Mouse (Mus musculus) forebrain, embryonic 10.5 days (tissue): ENCODE results near the gene Ugt1a7c. TPM values are rescaled to one million over a fixed set of nuclear protein-coding genes. Genes with fewer than 3 reads are reported as not detected.
"Not testable (repeated sequence)": the region's sequence is repeated elsewhere in the genome, so short reads cannot be mapped to it uniquely, and the experiment has no call there.

Experiments used
- DNase-seq: peaks from one replicate; pipeline ENCODE4 v3.0.0-alpha.2; 2017; ENCODE audit warnings: low spot score; ENCODE audit errors: extremely low spot score
- H3K27ac ChIP-seq: fragments of 300-500 bp; sonication (generic); 2 replicates; pipeline ENCODE4 v1.5.1; 2016; ENCODE audit warnings: mild to moderate bottlenecking
- H3K27me3 ChIP-seq: fragments of 300-500 bp; sonication (generic); 2 replicates; pipeline ENCODE4 v1.6.1; 2016; ENCODE audit warnings: mild to moderate bottlenecking; ENCODE audit not compliant: poor library complexity, severe bottlenecking
- H3K36me3 ChIP-seq: fragments of 300-500 bp; sonication (generic); replicated peaks from 2 replicates; pipeline ENCODE4 v1.6.1; 2016; ENCODE audit warnings: mild to moderate bottlenecking, moderate library complexity
- H3K4me1 ChIP-seq: fragments of 300-500 bp; sonication (generic); 2 replicates; pipeline ENCODE4 v1.6.1; 2016
- H3K4me3 ChIP-seq: fragments of 300-500 bp; sonication (generic); 2 replicates; pipeline ENCODE4 v1.5.1; 2016; ENCODE audit warnings: mild to moderate bottlenecking, moderate library complexity
- H3K9me3 ChIP-seq: fragments of 300-500 bp; sonication (generic); 2 replicates; pipeline ENCODE4 v1.6.1; 2016; ENCODE audit warnings: mild to moderate bottlenecking, moderate library complexity
- WGBS: fragments of 180-500 bp; shearing (Covaris S2); methylation state at CpG from one replicate; pipeline ENCODE4 v1.1.7; 2016; 5-methylcytosine and 5-hydroxymethylcytosine counted together
- polyA plus RNA-seq: library from polyadenylated mRNA; unstranded; fragments of >200 nt; fragmentation: Nextera tagmentation; extraction: Ambion mirVana; gene quantifications from 2 replicates; pipeline ENCODE4 v1.2.1, GENCODE M21; 2016

Gene Ugt1a7c
- polyA plus RNA-seq, 1 experiment from 2014 or later, result 0.32 TPM

DNA sequence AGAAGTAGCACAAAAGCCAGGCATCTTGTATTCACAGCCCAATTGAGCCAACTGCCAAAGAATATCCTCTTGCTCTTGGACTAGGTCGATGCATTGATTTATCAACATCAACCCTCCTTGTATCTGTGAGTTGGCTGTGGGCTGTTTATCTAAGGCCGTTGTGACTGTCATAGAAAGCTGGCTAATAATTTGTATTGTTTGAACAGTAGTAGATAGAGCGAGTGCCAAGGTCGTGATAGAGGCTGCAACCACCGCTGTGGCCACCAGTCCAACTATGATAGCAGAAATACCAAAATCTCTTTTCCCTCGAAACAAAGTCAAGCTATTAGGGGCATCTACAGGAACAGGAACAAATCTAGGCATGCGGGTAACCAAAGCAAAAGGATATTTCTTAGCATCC is 77.3 kb downstream of the Ugt1a7c start:
- H3K4me3 ChIP-seq, H3K27ac ChIP-seq, H3K36me3 ChIP-seq, H3K4me1 ChIP-seq, H3K27me3 ChIP-seq, DNase-seq: not testable (repeated sequence)
- peaks cover 15% of the 10 kb centered on the region for H3K9me3 ChIP-seq
- WGBS, result 83% methylated on average over 7 of the region's 7 CpGs

DNA sequence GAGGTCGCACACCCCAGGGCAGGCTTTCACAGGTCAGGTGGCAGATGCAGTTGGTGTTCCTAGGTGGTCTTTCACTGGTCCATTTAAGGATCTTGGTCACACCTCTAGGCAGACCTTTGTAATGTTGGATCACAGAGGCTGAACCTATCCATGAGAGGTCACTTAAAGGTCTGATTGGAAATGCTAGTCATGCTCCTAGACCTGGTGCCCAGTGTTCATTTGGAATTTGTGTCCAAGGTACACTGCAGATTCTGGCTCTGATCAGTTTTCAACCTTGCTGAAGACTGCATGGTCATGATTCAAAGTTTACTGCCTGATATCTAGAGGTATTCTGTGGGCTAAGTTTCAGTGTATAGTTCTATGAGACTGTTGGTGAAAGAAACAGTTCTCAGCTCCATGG is 84.8 kb downstream of the Ugt1a7c start:
- Histone ChIP-seq H3K27me3 (no peaks in the 10 kb centered on the region), H3K4me1 (no peaks in the 10 kb centered on the region), H3K9me3 (peaks cover 27% of the 10 kb centered on the region), H3K27ac (no peak overlapping the region), H3K4me3 (no peak overlapping the region), H3K36me3 (no peaks in the 10 kb centered on the region)
- WGBS, result 89% methylated on average over 1 of the region's 1 CpGs
- no peak for DNase-seq

DNA sequence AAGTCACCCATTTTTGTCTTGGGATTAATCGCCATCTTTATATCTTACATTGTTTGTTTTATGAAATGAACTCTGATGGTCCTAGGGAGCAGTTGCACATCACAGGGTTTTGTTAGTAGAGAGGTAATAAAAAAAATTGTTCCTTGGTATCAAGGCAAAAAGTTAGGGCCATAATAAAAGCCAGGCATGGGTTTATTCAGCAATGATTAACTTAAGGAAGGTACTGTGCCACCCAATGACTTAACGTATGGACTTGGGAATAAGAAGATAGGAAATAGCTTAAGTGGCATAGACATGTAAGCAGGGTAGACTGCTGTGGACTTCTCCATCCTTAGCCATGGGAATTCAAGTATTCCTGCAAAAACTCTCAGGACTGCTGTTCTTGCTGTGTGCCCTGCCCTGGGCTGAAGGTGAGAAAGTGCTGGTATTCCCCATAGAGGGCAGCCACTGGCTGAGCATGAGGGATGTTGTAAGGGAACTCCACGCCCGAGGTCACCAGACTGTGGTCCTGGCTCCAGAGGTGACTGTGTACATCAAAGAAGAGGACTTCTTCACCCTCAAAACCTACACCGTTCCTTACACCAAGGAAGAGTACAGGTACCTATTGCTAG is 91.6 kb downstream of the Ugt1a7c start:
- Histone ChIP-seq H3K9me3 (no peaks in the 10 kb centered on the region; the same call in 1 of the 2 replicates), H3K27ac (no peak overlapping the region), H3K27me3 (no peaks in the 10 kb centered on the region), H3K36me3 (no peaks in the 10 kb centered on the region), H3K4me1 (no peaks in the 10 kb centered on the region), H3K4me3 (no peak overlapping the region)
- no peak for DNase-seq
- WGBS, result 90% methylated on average over 5 of the region's 5 CpGs

DNA sequence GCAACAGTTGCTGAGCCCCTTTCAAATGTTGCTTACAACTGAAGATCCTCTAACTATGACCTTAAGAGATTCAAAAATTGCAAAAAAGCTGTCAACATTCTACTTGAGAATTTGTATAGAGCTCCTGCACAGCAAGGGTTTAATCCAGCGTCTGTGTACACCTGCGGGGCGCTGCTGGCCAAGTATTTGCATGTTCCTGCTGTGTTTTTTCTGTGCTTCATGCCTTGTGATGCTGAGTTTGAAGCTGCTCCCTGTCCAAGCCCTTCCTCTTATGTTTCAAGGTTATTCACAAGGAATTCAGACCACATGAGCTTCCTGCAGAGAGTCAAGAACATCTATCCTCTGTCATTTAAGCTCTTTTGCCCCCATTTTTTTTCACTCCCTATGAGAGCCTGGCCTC is 97.3 kb downstream of the Ugt1a7c start:
- Histone ChIP-seq H3K36me3 (no peaks in the 10 kb centered on the region), H3K27ac (no peak overlapping the region), H3K4me3 (no peak overlapping the region), H3K27me3 (no peaks in the 10 kb centered on the region), H3K9me3 (no peaks in the 10 kb centered on the region; the same call in 1 of the 2 replicates), H3K4me1 (no peaks in the 10 kb centered on the region)
- 70% methylated on average over 3 of the region's 3 CpGs for WGBS
- no peak for DNase-seq

DNA sequence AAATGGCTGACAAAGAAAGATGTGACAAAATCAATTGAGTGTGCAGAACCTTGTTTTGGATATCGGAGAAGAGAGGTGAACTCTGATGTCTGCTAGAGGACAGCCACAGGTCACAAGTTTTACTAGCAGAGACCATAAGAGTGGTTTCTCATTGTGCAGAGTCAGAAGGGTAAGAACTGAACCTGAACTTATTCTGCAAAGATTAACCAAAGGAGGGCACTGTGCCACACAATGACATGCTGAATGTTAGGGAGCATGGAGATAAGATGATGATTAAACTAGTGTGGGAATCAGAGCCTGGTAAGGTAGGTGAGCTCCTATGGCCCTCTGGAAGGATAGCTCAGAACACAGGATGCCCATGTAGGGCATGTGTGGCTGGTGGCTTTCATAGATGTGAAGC is 100.8 kb downstream of the Ugt1a7c start:
- no peak overlapping the region for H3K4me3 ChIP-seq
- DNase-seq, result no peak
- H3K27ac ChIP-seq, result no peak overlapping the region
- H3K27me3 ChIP-seq, result no peaks in the 10 kb centered on the region
- no peaks in the 10 kb centered on the region for H3K36me3 ChIP-seq
- H3K4me1 ChIP-seq, result no peaks in the 10 kb centered on the region
- no peaks in the 10 kb centered on the region for H3K9me3 ChIP-seq
- 84% methylated on average over 1 of the region's 1 CpGs for WGBS

DNA sequence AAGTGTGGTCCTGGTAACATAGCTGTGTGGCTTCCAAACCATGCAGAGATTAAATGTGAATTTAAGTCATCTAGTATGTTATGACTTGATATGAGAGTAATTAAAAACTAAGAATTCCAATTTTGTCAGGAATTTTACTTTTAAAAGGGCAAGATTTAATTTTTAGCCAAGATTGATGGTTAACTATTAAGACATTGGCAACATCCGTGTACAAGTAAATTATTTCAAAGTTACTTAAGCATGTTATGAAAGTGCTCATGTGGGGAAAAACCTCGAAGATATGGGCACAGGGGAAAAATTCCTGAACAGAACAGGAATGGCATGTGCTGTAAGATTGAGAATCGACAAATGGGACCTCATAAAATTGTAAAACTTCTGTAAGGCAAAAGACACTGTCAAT is 102.6 kb downstream of the Ugt1a7c start:
- H3K36me3 ChIP-seq, result no peaks in the 10 kb centered on the region
- no peak overlapping the region for H3K4me3 ChIP-seq
- no peak overlapping the region for H3K27ac ChIP-seq
- DNase-seq, result no peak
- no peaks in the 10 kb centered on the region for H3K4me1 ChIP-seq
- WGBS, result 86% methylated on average over 3 of the region's 3 CpGs
- H3K27me3 ChIP-seq, result no peaks in the 10 kb centered on the region
- no peaks in the 10 kb centered on the region for H3K9me3 ChIP-seq

DNA sequence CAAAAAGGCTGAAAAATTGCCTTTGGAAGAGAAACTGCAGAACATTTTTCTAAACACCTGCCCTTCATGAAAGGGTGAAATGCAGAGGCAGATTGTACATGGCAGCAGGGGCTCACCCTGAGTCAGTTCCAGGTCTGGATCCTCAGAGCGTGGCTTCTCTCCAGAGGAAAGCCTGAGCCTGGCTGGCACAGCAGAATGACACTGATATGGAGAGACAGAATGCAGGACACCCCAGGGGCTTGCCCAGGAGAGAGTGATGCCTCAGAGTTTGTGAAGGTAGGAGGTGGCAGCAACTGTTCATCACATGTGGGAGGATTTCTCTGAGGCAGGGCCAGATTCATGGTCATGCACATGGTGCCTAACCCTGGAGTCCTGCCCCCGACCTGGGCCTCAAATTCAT is 105.1 kb downstream of the Ugt1a7c start:
- peaks cover 10% of the 10 kb centered on the region for H3K27me3 ChIP-seq
- H3K36me3 ChIP-seq, result no peaks in the 10 kb centered on the region; the same call in none of the 2 replicates
- peaks cover under 1% of the 10 kb centered on the region for H3K4me1 ChIP-seq
- peaks cover 21% of the 10 kb centered on the region for H3K9me3 ChIP-seq
- no peak overlapping the region for H3K27ac ChIP-seq
- 73% methylated on average over 2 of the region's 2 CpGs for WGBS
- DNase-seq, result no peak
- no peak overlapping the region for H3K4me3 ChIP-seq

DNA sequence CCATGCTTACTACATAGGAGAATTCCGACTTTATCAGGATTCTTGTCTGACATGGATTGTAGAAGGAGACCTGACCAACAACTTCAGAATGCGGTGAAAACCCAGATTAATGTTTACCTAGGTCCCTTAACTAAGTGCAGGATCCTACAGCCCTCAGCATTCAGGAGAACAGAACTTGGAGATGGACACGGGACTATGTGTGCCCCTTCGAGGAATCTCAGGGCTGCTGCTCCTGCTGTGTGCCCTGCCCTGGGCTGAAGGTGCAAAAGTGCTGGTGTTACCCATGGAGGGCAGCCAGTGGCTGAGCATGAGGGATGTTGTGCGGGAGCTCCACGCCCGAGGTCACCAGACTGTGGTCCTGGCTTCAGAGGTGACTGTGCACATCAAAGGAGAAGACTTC is 105.6 kb downstream of the Ugt1a7c start, which contains the start of gene Ugt1a2:
Gene Ugt1a2 (plus strand): TSS at position 146 of the 400 bp plus-strand sequence.
- no peaks in the 10 kb centered on the region; the same call in none of the 2 replicates for H3K36me3 ChIP-seq
- H3K27ac ChIP-seq, result no peak within 1 kb of the TSS
- H3K4me1 ChIP-seq, result peaks cover 6% of the 10 kb centered on the region
- H3K9me3 ChIP-seq, result peaks cover 25% of the 10 kb centered on the region
- no peak for DNase-seq
- WGBS, result 85% methylated on average over 7 of the region's 7 CpGs
- peaks cover 12% of the 10 kb centered on the region for H3K27me3 ChIP-seq
- no peak within 1 kb of the TSS for H3K4me3 ChIP-seq

DNA sequence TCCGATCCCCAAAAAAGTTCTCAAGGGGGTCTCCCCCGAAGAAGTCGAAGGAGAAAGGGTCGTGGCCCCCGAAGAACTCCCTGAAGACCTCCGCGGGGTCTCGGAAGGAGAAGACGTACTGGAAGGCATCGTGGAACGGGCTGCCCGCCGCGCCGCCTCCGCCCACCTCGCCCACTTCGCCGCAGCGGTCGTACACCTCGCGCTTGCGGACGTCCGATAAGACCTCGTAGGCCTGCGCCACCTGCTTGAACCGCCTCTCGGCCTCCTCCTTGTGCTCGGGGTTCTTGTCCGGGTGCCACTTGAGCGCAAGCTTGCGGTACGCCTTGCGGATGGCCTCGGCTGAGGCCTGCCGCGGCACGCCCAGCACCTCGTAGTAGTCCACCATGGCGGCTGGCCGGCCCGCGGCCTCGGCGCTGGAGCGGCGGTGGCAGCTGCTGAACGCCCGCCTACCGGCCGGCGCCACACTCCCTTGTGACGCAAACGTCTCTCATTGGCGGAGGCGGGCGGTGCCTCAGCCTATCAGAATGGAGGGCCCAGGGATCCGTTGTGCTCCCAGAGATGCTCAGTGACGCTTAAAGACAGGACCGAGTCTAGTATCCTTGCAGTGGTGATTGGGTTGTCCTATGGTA is 110.5 kb downstream of the Ugt1a7c start, which contains the start of gene Dnajb3:
Gene Dnajb3 (minus strand): TSS at position 489 of the 629 bp plus-strand sequence.
- H3K27ac ChIP-seq, result peak within 1 kb of the TSS; percentile 83
- WGBS, result 5% methylated on average over 62 of the region's 62 CpGs
- peak; percentile 85 for DNase-seq

DNA sequence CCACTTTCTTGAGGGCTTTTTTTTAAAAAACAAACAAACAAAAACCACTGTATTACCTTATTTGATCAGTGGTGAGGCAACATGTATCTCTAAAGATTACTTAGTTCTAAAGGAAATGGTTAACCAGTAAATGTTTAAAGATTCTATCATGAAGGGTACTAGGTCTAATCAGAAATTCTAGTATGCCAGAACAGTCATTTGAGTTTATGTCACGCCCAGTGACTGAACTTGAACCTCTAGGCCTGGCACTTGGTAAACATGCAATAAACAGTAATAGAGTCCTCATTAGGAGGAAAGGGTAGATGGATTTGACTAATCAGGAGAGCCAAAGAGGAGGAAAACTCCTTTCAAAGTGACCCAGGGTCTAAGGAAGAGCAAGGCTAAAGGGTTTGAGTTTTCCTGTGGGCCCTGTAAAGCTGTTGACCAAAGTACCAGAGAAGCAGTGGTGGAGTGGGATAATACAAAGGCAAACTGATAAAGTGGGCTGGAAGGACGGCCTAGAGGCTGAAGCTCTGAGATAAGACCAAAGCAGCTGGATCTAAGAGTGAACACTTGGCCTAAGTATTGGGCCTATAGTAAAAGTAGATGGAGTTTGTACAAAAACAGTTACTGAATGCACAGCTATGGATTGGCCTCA is 112.1 kb downstream of the Ugt1a7c start:
- peaks cover 11% of the 10 kb centered on the region for H3K4me1 ChIP-seq
- DNase-seq, result no peak
- peaks cover 26% of the 10 kb centered on the region for H3K27me3 ChIP-seq
- no peak overlapping the region for H3K4me3 ChIP-seq
- H3K27ac ChIP-seq, result no peak overlapping the region
- WGBS, result 81% methylated on average over 2 of the region's 2 CpGs
- H3K9me3 ChIP-seq, result peaks cover 35% of the 10 kb centered on the region
- H3K36me3 ChIP-seq, result no peaks in the 10 kb centered on the region; the same call in none of the 2 replicates

More for the DNA sequence above, 110.5 kb downstream of the Ugt1a7c start, which contains the start of gene Dnajb3:
- Histone ChIP-seq H3K4me3 (peak within 1 kb of the TSS; percentile 56), H3K9me3 (peaks cover 27% of the 10 kb centered on the region), H3K36me3 (no peaks in the 10 kb centered on the region; the same call in none of the 2 replicates), H3K27me3 (peaks cover 26% of the 10 kb centered on the region), H3K4me1 (peaks cover 11% of the 10 kb centered on the region)

DNA sequence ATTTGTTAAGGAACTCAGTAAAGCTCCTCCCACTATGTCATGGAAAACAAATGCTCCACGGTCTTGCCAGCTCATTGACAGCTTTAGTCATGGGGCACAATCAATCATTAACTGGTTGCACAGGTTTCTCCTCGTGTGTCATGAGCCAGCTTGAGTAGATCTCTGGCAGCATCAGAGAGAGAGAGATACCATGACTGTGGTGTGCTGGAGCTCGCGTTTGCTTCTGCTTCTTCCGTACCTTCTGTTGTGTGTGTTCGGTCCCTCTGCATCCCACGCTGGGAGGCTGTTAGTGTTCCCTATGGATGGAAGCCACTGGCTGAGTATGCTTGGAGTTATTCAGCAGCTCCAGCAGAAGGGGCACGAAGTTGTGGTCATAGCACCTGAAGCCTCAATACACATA is 117.0 kb downstream of the Ugt1a7c start, which contains the start of gene Ugt1a1:
Gene Ugt1a1 (plus strand): TSS at position 148 of the 400 bp plus-strand sequence.
- Histone ChIP-seq H3K27ac (no peak within 1 kb of the TSS), H3K27me3 (peaks cover 4% of the 10 kb centered on the region), H3K4me3 (no peak within 1 kb of the TSS), H3K9me3 (peaks cover 54% of the 10 kb centered on the region), H3K4me1 (no peaks in the 10 kb centered on the region), H3K36me3 (no peaks in the 10 kb centered on the region)
- 70% methylated on average over 8 of the region's 8 CpGs for WGBS
- DNase-seq, result peak; percentile 26

DNA sequence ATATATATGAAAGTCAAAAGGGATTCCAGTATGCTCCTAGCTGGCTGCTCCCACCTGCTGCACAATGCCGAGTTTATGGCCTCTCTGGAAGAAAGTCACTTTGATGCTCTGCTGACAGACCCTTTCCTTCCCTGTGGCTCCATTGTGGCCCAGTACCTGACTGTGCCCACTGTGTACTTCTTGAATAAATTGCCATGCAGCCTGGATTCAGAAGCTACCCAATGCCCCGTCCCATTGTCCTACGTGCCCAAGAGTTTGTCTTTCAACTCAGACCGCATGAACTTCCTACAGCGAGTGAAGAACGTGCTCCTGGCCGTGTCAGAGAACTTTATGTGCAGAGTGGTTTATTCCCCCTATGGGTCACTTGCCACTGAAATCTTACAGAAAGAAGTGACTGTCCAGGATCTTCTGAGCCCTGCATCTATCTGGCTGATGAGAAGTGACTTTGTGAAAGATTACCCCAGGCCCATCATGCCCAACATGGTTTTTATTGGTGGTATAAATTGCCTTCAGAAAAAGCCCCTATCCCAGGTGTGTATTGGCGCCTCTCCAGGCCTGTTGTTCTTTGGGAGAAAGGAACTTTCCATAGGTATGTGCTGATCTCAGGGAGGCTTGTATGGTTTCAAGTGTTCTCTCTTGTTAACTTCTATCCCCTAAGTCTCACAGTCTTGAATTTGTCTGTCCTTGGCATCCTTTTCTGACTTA is 117.6 kb downstream of the Ugt1a7c start:
- H3K27ac ChIP-seq, result no peak overlapping the region
- H3K27me3 ChIP-seq, result no peaks in the 10 kb centered on the region
- WGBS, result 63% methylated on average over 8 of the region's 8 CpGs
- H3K4me1 ChIP-seq, result no peaks in the 10 kb centered on the region
- H3K4me3 ChIP-seq, result no peak overlapping the region
- peak; percentile 31 for DNase-seq
- peaks cover 54% of the 10 kb centered on the region for H3K9me3 ChIP-seq
- no peaks in the 10 kb centered on the region for H3K36me3 ChIP-seq
